Mouse (Mus musculus) left cerebral cortex, adult 9 months (tissue): ENCODE measurements around the gene Fgfr1op.
A peak's percentile ranks its signal among the peaks of the same experiment; 100 is the strongest.

Experiments used
- DNase-seq, 2 experiments: peaks; one replicate each; pipeline ENCODE4 v3.0.0; 2022; ENCODE audit warnings: low spot score in 2 of 2

The Fgfr1op gene

DNA sequence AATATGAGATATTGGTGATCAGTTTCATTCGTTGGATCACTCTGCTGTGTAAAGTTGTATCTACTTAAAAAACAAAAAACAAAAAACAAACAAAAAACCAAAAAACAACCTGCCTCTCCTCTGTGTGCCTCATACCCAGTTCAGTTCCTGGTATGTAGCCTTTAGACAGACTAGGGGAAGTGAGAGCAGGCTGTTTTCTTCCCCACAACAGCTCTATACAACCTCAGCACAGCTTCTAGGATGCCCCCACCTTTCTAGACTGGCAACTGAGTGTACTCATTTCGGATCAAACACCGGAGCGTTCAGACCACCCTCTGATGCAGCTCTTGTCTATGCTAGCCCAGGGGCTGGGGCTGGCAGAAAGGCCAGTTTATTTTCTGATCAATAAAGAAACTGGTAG, 60.4 kb downstream of the Fgfr1op start:
- no peak for DNase-seq

DNA sequence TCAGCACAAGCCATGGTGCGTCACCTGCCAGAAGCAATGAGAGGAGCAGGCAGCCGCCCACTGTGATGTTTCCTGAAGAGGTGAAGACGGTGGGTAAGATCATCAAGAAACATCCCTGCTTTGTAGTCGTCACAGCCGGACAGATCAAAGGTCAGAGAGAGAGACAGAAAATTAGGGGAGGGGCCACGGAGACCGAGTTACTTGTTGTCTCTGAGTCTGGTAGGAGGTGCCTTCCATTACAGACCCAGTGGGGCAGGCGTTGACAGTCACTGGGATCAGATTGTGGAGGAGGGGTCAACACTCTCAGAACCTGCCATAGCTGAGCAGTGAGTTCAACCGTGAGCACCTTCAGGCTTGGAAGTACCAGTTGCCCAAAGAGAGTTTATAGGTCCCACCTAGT, 63.3 kb downstream of the Fgfr1op start:
- DNase-seq = peak in 1 of 2 experiments; percentile 21

DNA sequence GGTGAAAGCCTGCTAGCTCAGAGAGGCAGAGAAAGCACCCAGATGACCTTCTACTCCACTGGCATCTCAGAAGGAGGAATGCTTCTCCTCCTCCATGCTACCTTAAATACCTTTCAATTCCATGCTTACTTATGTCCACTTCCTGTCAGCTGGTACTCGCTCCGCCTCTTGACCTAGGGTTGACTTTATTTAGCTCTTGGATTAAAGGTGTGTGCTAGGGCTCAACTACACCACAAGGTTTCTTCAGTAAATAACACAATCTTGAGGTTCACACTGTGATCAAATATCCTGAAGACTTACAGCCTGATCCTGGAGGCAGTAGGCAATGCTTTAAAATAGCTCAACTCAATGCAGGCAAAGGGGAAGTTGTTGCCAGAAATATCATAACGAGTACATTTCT, 64.3 kb downstream of the Fgfr1op start:
- DNase-seq = no peak

DNA sequence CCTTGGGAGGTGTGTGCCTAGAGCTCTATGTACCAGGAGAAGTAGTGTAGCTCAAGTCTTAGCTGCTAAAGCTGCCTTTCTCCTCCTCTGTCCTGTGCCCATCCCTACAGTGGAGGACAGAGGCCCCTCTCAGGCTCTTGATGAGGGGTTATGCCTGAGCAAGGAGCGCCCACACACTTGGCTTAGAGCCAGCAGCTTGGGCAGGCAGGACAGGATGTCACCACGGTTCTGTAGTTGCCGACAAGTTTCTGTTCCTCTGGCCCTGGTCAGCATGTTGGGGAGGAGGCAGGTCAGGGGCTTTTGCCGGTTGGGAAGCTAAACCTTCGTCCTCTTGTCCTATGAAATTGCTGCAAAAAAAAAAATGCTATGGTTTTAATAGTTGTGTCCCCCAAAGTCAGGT, 66.8 kb downstream of the Fgfr1op start:
- DNase-seq = peak; percentile 45 to 70

DNA sequence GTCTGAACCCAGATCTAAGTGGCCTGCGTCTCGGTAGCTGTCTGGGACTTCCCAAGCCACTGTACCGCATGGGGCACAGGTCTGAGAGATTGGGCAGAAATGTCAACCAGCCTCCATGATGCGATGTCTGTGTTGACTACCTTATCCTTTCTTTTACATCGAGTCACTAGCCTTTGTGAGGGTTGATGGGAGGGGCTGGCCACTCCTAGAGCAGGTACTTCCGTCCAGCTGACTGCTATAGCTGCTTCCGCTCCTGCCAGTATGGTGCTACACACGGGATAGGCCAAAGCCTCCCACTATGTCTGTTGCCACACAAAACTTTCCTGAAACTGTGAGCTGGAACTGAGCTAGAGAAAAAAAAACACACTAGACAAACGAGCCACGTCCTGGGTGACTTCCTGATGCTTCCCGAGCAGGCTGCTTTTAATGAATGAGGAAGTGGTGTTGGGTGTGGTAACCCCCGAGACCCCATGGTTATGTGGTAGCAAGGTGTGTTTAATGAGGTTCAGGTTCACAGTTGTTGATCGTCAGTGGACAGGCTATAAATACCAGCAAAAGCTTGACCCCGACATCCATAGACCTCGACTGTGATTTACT, 68.4 kb downstream of the Fgfr1op start:
- no peak for DNase-seq

DNA sequence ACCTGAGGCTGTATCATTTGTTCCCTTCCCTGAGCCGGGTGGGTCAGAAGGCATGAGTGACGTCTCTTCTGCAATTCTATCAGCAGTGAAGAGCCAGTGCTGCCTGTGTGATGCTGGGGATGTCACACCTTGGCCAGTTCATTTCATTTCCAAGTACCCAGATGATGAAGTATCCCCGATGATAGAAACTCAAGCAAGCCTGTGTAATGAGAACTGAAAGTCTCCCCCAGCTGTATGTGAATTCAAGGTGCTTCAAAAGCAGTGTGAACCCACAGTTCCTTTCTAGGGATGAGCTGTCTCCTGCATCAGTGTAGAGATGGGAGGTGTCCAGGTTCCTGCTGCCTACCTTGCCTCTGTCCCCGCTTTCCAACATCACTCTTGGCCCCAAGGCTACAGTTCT, 69.2 kb downstream of the Fgfr1op start:
- DNase-seq = no peak

DNA sequence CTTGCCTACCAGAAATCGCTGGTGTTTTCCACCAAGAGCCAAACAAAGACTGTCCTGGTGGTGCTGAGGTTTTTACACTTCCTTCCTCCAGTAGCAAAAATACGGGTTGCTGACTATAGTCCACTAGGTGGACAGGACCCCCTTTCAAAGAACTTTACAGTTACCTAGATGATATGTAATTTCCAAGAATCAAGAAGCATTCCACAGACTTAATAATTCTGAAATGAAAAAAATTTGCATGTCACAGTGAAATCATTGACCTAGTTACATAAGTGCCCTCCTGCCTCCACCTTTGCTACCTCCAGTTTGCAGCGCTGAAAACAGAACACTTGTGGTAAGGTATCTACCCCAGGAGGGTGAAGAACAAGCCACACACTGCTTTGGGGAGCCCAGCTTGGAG, 70.4 kb downstream of the Fgfr1op start, which contains the start of gene Ccr6:
Gene Ccr6 (plus strand): TSS at position 301 of the 400 bp plus-strand sequence.
- DNase-seq = no peak

DNA sequence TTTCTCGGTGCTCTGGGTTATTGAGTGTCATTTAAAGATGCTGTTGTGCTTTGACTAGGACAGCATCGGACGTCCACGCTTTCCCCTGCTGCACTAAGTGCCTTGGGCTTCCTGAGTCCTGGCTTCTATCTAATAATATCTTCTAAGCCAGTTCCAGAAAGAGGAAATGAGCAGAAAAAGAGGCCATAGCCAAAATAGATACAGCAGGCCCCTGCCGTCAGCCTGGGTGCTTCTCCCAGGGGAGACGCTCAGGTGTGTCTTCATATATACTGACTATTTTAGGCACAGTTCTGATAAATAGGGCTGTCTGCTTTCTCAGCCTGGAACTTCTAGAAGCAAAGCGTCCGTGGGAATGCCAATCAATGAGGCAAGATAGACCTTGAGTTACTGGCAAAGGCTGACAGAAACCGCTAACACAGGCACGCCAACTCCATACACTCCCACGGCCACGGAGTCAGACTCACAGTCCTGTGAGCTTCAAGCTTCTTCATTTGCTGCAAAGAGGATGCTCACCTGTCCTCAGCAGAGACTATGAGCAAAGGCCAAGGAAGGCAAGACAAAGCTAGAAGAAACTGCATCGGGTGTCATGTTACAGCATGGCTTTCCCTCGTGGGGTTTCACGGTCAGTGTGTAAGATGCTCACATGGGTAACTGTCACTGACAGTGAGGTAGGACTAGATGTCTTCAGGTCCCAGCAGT, 72.9 kb downstream of the Fgfr1op start:
- peak in 1 of 2 experiments; percentile 28 for DNase-seq

DNA sequence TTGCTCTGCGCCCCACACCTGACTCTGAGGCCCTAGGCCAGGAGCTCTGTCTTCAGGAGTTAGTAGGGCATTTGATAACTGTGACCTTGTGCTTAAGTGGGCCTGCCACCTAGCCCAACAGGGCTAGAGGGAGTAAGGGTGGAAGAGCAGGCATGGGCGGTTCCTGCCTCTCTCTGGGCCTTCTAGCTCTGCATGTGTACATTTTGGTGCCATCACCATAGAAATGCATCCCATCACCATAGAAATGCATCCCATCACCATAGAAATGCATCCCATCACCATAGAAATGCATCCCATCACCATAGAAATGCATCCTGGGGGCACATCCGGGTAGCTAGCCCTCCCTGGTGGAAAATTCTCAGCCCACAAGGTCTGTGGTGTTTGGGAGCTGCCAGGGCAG, 74.3 kb downstream of the Fgfr1op start:
- no peak for DNase-seq

DNA sequence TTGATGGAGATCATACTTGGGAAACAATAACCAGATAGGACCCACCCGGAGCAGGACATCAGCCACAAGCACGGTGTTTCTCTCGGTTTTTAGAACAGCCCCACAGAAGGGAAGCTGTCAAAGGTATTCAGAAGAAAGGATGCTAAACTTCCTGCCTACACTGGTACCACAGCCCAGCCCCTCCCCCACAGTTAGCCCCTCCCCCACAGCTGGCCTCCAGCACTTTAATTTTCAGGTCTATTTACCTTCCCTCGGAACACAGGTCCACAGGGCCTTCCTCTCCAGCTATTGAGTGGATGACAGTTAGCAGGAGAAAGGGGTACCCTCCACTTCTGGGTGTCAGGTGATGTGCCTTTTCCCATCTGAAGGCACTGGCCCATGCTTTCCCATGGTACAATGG, 75.2 kb downstream of the Fgfr1op start:
- no peak for DNase-seq

DNA sequence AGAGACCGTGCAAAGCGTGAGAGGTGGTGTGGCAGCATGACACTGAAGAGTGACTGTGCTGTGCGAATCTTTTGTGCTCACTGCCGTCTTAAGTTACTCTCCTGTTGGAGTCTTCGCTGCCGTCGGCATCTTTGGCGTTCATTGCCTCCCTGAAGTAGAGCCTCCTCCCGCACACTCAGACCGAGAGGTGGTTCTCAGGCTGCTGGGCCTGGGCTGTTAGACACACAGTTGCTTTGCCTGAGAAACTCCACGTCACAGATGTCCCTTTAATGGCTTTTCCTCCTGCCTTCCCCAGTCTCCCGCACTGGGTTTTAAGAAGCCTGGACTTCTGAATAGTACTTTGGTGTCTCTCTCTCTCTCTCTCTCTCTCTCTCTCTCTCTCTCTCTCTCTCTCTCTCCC, 76.3 kb downstream of the Fgfr1op start:
- no peak for DNase-seq

DNA sequence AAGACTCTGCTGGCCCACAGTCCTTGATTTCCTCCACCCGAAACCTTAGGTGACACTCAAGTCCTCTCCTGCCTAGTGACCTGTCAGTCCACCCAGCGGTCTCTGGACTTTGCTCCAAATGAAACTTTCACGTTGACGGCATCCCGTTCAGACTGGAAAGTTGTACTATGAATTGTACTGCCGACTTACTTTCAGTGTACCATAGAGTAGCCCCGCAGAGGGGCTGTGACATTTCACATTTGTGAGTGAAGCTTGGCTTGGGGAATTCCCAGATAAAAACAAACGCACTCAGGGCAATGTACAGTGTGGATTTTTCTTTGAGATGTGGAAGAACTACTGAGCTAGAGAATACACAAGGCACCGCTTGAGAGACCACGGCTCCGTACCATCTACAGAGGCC, 76.9 kb downstream of the Fgfr1op start:
- no peak for DNase-seq

DNA sequence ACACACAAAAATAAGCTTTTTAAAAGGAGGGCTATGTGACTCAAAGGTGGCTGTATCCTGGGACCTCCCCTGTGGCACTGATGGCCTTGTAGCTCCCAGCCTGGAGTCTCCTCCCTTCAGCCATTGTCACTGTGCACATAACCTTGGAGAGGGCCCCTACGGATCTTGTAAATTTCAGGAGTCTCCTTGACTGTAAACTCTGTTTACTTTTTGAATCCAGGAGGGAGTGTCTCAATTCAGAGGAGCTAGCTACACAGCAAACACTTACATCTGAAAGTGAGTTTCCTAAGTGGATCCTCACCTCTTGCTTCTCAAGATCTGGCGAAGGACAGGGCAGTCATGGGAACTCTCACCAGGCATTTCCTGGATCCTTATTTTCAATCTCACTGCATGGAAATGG, 78.8 kb downstream of the Fgfr1op start:
- DNase-seq = no peak

DNA sequence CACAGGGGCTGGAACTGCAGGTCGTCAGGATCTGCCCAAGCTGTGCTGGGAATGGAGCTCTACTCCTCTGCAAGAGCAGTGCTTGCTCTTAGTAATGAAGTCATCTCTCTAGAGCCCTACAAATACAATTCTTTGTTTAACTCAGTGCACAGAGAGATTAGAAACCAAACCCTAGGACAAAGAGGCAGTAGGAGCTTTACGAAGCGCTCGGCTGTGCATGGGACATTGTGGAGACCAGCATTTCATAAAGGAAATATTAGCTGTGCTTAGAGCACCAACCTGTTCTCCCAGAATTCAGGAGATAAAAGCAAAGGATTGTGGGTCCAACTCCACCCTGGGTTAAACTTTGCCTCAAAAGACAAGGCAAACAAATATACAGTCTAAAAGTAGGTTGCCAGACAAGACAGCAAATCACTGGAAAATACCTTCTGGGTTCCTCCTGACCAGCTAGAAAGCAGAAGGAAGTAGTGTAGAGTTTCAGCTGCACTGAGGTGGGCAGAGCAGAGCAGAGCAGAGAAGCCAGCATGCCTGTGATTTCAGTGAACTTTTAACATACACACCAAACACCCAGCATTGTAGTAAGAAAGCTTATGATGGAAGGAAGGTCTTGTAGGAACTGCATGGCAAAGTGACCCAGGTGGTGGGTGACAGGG, 80.9 kb downstream of the Fgfr1op start:
- no peak for DNase-seq
